Mouse (Mus musculus) adrenal gland (tissue): ENCODE measurements around the gene Tacr2.

ENCODE experiments used
- intact Hi-C: fragments of 180-260 bp; cut with DNase I; formaldehyde crosslinking; loops from one replicate; pipeline ENCODE4 v1.15.1; 2025
- long read RNA-seq, 2 experiments: library from polyadenylated mRNA; unstranded; transcript quantifications; one replicate each; pipeline ENCODE4 v2.0.0; 2020; ENCODE audit warnings: borderline replicate concordance in 1 of 2; ENCODE audit not compliant: insufficient replicate concordance in 1 of 2

Tacr2 gene
- long read RNA-seq, experiment 1, transcript Tacr2-201 (5 exons, 2,258 nt), result major isoform, 45 of 53 reads
- long read RNA-seq, experiment 1, partial matches to known transcripts, result 4 of 53 reads
- long read RNA-seq, experiment 1, other reads (novel, unspliced or antisense), result 4 of 53 reads
- long read RNA-seq, experiment 2, transcript Tacr2-201 (5 exons, 2,258 nt), result major isoform, 25 of 30 reads
- long read RNA-seq, experiment 2, partial matches to known transcripts, result 1 of 30 reads
- long read RNA-seq, experiment 2, other reads (novel, unspliced or antisense), result 4 of 30 reads

DNA sequence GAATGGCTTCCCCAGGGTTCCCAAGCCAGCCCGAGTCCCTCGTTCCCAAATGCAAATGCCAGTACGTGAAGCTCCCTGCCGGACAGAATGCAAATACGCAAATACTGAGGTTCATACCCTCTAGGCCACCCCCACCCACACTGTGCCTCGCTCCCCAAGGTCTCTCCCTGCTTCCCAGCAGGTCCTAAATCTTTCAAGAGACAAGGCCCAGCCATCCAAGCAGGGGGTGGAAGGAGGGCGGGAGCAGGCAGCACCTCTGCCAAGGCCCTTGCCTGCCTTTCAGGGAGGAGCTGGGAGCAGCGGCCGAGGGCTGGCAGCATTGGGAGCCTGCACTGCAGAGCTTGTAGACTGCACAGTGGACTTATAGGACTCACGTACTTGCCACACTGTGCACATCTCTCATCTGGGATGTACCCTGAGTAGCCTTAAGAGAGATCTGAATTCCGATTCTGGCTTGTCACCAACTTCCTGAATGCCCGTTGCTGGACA, at the start of gene Tacr2:
Gene Tacr2, plus strand, starts transcription at position 439 of the 489 bp plus-strand sequence.
- intact Hi-C loops, result no loop called here

DNA sequence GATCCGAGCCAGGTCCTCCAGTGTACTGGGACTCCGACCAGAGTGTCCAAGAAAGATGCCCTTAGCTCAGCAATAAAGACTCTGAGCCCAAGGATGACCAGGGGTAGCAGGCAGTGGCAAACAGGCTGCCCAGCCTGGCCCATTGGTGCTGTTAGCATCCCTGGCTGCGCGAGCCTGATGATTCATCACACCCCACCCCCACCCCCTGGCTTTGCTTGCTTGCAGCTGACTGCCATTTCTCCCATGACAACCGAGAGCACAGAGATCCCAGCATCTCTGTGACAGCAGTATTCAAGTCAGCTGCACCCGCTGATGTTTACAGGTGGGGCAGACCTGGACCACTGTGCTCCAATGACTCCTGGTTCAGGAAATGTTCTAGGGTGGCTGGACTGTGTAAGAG, 49.7 kb upstream of the Tacr2 start:
- intact Hi-C loops, result no loop called here

DNA sequence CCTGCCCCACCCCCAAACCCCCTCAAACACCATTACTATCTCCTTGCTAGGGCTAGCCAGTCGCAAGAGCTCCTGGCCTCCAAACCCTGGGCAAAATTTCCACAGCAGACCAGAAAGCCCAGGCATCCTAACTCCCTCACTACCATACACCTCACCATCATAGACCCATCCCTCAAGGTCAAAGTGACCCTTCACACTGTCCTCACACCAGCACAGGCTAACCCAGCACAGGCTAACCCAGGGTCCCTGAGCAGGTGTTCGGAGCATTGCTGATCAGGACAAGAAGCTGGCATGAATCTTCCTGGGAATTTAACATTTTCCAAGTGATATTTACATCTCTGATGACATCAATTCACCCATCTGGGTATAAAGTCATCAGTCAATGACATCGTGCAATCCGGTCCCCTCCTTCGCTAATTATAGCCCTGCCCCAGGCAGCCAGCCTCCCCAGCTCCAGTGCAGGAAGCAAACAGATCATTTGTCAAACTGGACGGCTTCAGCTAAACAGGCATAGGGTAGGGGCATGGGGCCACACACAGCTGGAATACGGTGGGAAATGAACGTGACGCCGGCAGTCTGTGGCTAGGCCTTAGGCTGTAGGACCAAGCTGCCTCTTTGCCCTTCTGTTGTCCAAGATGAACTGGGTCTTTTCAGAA, 43.9 kb upstream of the Tacr2 start:
- intact Hi-C loops, result no loop called here

DNA sequence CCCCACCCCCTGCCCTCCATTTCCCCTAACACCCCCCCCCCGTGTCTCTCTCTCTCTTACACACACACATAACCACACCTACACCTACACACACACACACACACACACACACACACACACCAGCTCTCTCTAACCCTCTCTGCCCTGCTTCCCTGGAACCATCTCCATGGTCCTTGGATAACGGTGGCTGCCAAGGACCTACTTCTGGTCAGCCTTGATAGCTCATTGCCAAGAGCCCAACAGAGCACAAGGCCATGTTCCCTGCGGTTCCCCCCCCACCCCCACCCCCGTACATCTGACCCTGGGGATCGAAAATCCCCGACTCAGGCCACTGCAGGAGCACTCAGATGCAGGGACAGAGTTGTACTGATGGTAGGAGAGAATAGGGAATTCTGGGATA, 40.9 kb upstream of the Tacr2 start:
- intact Hi-C loops, result no loop called here

DNA sequence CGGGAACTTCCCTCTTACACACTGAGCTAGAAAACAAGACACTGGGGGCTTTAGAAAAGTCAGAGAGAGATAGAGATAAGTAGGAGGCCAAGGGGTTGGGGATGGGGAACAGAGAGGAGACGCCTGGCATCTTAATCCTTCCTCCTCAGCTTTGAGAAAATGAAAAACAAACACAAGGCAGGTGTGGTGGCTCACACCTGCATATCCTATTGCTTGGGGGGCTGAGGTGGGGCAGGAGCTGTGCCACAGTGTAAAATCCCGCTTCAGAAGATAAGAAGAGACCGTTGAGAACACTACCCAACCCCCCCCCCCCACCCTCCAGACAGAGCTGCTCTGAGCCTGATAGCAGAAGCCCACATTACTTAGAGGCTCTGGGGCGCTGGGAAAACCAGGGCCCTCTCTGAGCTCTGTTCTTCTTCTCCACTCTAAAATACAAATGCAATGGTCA, 37.0 kb upstream of the Tacr2 start:
- intact Hi-C loops, result no loop called here

DNA sequence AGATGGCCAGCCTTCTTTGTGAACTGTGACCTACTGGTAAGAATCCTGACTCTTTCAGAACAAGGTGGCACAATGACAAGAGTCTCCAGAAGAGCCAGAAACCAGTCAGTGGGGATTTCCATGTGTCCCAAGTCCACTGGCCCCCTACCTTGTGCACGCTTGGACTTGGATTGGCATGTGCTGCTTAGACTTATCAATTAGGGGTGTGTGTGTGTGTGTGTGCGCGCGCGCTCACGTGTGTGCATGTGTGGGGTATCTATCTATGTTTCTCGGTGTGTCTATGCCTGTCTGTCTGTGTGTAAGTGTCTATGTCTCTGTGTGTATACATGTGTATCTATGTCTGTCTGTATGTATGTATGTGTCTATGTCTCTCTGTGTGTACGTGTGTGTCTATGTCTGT, 36.6 kb upstream of the Tacr2 start:
- intact Hi-C loops, result no loop called here

DNA sequence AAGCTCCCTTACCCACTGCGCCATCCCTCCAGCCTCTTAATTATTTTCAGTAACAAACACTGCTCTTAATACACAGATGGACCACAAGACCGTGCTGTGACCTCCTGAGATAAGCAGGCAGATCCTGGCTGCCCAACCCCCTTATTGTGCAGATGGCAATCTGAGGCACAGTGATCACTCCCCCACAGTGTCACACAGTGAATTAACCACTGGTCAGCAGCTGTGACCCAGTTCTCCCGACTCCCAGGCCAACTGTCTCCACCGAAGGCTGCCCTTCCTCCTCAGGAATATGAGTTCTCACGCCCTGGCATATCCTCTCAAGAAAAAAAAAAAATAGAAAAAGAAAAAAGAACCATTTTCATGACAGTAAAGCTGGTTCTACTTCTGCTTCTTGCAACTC, 35.6 kb upstream of the Tacr2 start:
- intact Hi-C loops, result no loop called here

DNA sequence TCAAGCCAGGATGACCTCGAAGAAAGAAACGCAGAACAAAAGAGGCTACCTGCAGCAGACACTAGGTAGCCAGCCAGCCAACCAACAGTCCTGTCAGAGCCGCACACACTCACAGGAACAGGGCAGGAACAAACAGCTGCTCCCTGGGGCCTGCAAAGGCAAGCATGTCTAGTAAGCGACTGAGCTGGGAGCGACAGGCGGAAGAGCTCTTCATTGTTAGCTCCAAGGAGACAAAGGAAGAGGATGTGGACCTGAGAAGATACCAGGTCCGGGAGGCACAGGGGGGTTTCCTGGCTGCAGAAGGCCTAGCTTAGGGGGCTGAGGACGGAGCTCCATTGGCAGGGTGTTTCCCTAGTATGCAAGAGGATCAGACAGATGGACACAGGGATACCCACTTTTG, 35.0 kb upstream of the Tacr2 start:
- intact Hi-C loops, result no loop called here

DNA sequence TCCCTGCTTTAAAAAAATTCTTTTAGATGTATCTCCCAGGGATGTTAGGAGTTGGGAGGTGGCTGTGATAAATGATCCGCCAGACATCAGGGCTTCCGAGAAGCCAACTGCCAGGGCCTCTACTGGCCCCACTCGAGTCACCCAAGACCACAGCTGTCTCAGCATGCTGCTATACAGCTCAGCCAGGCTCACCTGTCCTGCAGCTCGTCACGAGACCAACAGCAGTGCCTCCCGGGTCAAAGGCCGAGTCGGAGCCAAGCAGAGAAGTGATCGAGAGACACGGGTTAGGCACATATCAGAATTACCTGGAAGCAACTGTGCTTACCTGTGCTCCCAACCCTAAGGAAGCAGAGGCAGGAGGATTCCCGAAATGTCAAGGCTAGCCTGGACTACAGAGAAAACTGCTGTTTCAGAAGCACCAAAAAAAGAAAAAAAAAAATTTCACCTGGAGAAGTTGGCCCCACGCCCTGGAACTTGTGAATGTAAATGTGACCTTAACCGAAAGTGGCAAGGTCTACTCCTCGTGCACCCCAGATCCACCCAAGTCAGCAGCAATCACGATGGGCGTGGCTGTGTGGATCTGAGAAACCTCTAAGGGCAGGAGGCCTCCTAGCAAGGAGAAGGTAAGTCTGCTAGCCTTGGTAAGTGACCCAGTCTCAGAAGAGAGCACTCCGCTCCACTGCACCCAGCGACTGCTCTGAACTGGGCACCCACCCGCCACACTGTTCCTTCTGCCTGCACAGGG, 34.0 kb upstream of the Tacr2 start:
- intact Hi-C loops, result no loop called here

DNA sequence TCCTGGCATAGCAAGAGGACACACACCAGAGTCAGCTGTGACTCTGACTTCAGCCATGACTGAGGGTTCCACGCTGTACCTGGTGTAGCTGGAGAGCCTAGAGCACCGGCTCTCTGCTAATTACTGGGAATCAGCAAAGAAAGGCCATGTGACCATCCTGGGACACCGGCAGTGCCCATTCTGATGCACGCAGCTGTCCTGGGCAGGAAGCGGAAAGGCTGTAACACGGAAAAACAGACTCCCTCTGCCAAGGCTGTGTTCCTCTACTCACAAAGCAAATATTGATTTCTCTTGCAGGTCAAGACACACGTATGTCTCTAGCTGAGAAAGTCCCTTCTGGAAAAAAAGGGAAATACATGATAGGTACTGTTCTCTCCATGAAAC, 33.5 kb upstream of the Tacr2 start:
- intact Hi-C loops, result no loop called here

DNA sequence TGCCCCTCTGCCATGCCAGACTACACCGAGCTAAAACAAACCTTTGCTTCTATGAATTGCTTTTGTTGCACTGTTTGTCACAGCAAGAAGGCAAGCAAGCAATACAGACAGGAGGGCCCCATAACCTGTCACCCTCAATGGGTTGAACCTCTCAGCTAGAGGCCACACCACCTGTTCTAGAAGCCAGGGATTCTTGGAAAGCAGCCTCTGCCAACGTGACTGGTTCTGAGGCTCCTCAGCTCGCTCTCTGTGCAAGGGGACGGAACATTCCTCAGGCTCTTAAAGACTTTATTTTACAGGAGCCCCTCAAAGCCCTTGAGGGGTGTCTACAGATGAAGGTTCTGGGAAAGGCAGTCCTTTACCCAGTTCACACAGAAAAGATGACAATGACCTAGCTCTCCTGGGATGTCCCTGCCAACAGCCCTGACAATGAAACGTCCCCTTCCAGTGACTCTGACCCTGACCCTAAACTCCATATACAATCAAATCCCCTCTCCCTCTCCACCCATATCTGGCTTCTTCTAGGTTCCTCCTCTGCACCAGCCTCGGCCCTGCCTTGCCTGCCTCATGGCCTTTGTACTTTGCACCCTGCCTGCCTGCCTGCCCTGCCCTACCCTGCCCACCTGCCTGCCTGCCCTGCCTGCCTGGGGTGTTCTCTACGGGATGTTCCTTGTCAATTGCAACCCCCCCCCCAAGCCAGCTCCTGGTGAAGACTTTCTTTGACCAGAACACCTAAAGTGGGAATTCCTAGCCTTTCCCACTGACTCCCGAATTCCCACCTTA, 31.3 kb upstream of the Tacr2 start:
- intact Hi-C loops, result no loop called here

DNA sequence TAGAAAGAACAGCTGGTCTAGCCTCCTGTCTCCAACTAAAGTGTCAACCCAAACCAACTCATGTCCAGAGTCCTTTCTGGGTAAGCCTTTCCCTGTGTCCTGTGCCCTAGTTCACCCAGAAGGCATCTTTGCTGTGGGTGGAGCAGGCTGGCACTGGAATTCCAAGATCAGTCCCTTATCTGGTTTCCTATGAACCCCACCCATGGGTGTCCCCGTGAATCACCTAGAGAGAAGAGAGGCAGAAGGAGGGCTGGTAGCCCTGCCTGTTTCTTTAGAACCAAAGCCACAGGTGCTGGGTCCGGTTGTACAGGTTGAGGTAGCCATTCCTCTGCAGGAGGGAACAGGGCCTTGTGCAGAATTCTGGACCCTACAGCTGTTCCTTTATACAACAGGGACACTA, 30.6 kb upstream of the Tacr2 start:
- intact Hi-C loops, result no loop called here

DNA sequence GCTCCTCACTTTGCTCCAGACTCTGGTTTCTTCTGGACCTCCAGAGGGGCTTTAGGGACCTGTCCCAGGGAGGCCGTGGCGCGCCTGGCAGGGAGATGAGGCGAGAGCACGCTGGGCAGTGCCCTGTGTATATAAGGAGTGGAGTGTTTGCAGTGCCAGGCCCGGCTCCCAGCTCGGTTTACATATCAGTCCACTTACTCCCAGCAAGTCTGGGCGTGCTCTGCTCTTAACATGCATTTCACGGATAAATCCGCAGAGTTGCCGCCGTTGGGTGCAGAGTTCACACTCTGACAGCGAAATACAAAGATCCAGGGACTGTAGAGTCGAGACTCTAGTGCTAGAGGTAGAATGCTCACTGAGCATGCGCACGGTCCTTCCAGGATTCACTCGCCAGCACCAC, 29.5 kb upstream of the Tacr2 start:
- intact Hi-C loops, result no loop called here

DNA sequence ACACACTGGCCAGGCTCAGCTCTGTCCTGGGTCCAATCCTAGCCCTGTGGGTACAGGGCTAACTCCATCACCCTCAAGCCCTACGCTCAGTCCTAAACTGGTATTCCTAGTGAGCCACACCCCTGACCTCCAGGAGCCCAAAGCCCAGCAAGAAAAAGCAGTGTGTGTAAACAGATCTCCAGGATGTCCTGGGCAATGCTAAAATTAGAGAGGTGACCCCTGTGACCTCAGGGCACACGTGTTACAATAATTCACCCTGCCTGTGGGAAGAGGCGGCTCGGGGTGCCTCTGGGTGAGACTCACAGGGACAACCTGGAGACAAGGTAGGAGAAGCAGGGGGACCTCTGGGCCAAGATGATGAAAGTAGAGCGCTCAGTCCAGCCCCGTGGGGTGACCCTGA, 28.0 kb upstream of the Tacr2 start:
- intact Hi-C loops, result no loop called here

DNA sequence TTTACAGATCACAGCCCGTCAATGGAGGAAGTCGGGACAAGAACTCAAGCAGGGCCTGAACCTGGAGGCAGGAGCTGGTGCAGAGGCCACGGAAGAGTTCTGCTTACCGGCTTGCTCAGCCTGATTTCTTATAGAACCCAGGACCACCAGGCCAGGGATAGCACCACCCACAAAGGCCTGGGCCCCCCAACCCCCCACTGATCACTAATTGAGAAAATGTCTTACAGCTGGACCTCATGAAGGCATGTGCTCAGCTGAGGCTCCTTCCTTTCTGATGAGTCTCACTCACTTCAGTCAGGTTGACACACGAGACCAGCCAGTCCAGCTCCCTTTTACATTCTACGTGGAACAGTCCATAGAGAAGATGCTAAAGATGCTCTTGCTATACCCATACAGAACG, 26.4 kb upstream of the Tacr2 start:
- intact Hi-C loops, result no loop called here

DNA sequence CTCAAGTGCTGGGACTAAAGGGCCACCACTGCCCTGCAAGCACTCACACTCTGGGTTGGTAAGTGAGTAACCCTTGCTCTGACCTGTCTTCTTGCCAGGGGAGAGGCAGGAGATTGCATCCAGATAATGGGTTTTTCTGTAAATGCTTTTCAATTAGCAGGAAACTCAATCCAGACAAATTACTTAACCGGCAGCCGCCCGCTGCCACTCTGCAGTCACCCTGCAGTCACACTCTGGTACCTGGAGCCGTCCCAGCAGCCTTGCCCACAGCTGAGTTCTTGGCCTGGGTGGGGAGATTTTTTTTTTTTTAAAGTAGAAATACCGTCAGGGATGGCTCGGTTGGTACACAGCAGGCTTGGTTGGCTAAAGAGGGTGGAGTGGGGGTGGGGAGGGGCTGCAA, 24.1 kb upstream of the Tacr2 start:
- intact Hi-C loops, result no loop called here

DNA sequence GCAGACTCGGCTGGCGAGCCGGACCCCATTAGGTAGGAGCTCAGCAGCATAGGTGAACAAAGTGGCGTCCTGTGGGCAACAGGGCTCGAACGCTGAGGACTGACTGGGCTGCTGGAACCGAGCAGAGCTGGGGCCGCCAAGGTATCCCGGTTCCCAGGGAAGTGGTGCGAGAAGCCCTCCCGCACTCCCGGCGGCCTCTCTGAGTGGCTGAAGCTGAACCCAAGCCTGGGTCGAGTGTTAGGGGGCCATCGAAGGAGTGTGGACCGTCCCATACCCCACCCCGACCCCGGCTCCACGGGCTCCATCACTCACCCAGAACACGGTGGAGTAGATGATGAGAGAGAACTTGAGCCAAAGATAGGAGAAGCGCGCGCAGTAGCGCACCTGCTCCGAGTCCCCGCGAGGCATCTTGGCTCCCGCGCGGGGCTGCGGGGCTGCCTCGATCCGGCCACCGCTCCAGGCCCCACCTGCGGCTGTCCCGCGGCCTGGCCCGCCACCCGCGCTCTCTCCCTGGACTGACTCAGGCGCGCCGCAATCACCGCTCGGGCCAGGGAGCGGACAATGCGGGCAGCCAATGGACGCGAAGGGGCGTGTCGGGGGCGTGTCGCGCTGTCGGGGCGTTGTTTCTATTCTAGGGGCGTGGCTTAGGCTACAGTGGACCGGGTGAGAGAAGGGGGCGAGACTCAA, 21.4 kb upstream of the Tacr2 start, which contains the start of gene Tspan15:
Gene Tspan15, minus strand, starts transcription at position 544 of the 687 bp plus-strand sequence.
- intact Hi-C loops, result no loop called here

DNA sequence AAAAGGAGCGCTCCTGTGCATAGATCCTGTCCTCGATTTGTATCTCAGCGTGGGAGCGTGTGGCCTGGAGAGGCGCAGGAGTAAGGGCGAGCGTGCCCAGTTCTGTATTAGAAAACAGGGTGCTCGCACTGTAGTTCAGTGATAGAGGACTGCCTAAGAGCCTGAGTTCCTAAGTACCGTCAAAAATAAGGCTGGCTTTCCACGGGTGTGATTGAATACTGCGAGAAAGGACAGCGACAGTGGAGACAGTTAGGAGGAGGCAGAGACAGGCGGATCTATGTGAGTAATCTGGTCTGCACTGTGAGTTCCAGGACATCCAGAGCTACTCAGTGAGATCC, 20.9 kb upstream of the Tacr2 start:
- intact Hi-C loops, result no loop called here

DNA sequence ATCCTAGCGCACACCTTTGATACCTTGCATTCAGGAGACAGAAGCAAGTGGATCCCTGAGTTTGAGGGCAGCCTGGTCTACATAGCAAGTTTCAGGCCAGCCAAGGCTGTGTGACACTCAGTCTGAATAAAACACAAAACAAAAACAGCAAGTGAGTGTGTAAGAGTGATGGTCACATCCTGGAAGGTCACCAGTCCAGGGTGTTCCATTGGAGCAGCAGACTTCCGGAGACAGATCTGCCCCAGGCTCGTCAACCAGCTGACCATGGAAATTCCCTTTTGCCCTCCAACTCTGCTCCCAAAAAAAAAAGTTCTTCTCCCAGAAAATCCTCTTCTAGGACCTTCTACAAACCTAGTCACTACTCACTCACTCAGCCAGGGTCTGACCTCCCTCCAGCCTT, 20.4 kb upstream of the Tacr2 start:
- intact Hi-C loops, result no loop called here

DNA sequence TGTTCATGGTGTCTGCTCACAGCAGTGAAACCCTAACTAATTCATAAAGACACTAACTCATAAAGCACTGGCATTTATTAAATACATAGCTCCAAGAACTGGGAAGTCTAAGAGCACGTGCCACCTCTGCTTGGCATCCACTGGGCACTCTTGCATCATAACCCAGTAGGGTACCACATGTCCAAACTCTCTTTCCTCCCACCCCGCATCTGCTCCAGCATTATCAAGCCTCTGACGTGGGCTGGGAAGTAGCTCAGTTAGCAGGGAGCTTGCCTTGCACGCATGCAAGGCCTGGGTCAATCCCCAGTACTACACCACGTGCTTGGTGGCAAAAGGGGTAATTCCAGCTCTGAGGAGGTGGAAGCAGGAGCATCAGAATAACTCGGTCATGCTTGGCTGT, 16.1 kb upstream of the Tacr2 start:
- intact Hi-C loops, result no loop called here

DNA sequence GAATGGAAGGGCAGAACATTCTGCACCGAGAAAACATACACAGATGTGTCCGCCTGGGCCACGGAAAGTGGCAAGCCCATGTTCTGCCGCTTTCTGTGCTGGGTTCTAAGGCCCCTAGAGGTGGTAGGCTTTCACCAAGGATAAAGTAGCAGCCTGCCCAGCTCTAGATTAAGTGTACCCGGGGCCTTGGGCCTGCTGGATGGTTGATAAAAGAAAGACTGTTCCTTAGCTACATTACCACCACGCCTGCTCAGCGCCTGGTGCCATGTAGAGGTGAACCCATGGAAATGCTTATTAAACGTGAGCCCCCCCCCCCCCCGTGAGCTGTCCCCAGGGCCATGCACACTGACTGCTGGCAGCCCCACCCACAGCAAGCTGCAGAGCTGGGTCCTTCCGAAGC, 15.0 kb upstream of the Tacr2 start:
- intact Hi-C loops, result no loop called here
